Mouse (Mus musculus): ENCODE results near the gene Foxred2.

- TF ChIP-seq CTCF (IDR thresholded peaks at IDR 0.05), result no peak
- no peak for TF ChIP-seq EP300 (IDR thresholded peaks at IDR 0.05)
Measured at GRCm38 (mm10) chr15:77923267-77924035, 33.1 kb downstream of the Foxred2 start.
